Mouse (Mus musculus) large intestine, adult 2 months (tissue): ENCODE data around the gene Ccdc28b. TPM values are rescaled to one million over a fixed set of nuclear protein-coding genes. Genes with fewer than 3 reads are reported as not detected.

Source experiments
- DNase-seq: peaks from one replicate; pipeline ENCODE4 v3.0.0-alpha.2; 2012; ENCODE audit warnings: low read depth, low spot score
- WGBS: fragments of 180-500 bp; shearing (Covaris S2); methylation state at CpG from one replicate; pipeline ENCODE4 v1.1.7; 2018; 5-methylcytosine and 5-hydroxymethylcytosine counted together
- polyA plus RNA-seq: library from polyadenylated mRNA; depleted of rRNA; stranded (reverse); fragments of >200 nt; gene quantifications from 2 replicates; pipeline ENCODE4 v1.2.3, GENCODE M21; 2012; rRNA removed

Ccdc28b gene
- polyA plus RNA-seq = 9.4 and 12.3 TPM in 2 replicates

- WGBS = under 1% methylated on average over 10 of the region's 10 CpGs
- no peak for DNase-seq
These were observed at the start of gene Ccdc28b for GRCm38 (mm10) chr4:129623681-129624091. Ccdc28b (minus strand) TSS chr4:129623947.

GRCm38 (mm10) chr4:129672878-129673449, 49.2 kb upstream of the Ccdc28b start:
- 3% methylated on average over 10 of the region's 10 CpGs for WGBS

GRCm38 (mm10) chr4:129672083-129672877, 48.5 kb upstream of the Ccdc28b start, which contains the start of gene Kpna6:
Kpna6 (minus strand) TSS chr4:129672767.
- no peak for DNase-seq
- under 1% methylated on average over 65 of the region's 65 CpGs for WGBS

More at GRCm38 (mm10) chr4:129672878-129673449, 49.2 kb upstream of the Ccdc28b start:
- peak; percentile 70 for DNase-seq

- 3% methylated on average over 12 of the region's 12 CpGs for WGBS
- peak; percentile 37 for DNase-seq
These were observed 47.8 kb upstream of the Ccdc28b start for GRCm38 (mm10) chr4:129671491-129672082.

GRCm38 (mm10) chr4:129662255-129662813, 38.6 kb upstream of the Ccdc28b start:
- WGBS = 48% methylated on average over 3 of the region's 3 CpGs
- DNase-seq = no peak

- DNase-seq = no peak
- WGBS = 42% methylated on average over 3 of the region's 3 CpGs
These were observed 37.8 kb upstream of the Ccdc28b start for GRCm38 (mm10) chr4:129661584-129661983.

- DNase-seq = no peak
- WGBS = 90% methylated on average over 14 of the region's 14 CpGs
These were observed 31.0 kb upstream of the Ccdc28b start for GRCm38 (mm10) chr4:129654770-129655169.

GRCm38 (mm10) chr4:129650359-129650758, 26.6 kb upstream of the Ccdc28b start:
- DNase-seq = no peak
- WGBS = 92% methylated on average over 8 of the region's 8 CpGs

GRCm38 (mm10) chr4:129648656-129649055, 24.9 kb upstream of the Ccdc28b start:
- 78% methylated on average over 1 of the region's 1 CpGs for WGBS
- DNase-seq = no peak

- WGBS = 89% methylated on average over 6 of the region's 6 CpGs
- DNase-seq = no peak
These were observed 21.5 kb upstream of the Ccdc28b start for GRCm38 (mm10) chr4:129645204-129645603.

- WGBS = 12% methylated on average over 5 of the region's 5 CpGs
- no peak for DNase-seq
These were observed 18.0 kb upstream of the Ccdc28b start for GRCm38 (mm10) chr4:129641756-129642155.

- under 1% methylated on average over 60 of the region's 60 CpGs for WGBS
These were observed 17.1 kb upstream of the Ccdc28b start, which contains the start of gene Txlna for GRCm38 (mm10) chr4:129640638-129641467. Txlna (minus strand) TSS chr4:129641065.

GRCm38 (mm10) chr4:129640101-129640637, 16.4 kb upstream of the Ccdc28b start:
- DNase-seq = no peak
- 0% methylated on average over 17 of the region's 17 CpGs for WGBS

More at GRCm38 (mm10) chr4:129640638-129641467, 17.1 kb upstream of the Ccdc28b start, which contains the start of gene Txlna:
- no peak for DNase-seq

GRCm38 (mm10) chr4:129639221-129639620, 15.5 kb upstream of the Ccdc28b start:
- DNase-seq = no peak
- WGBS = 82% methylated on average over 15 of the region's 15 CpGs

GRCm38 (mm10) chr4:129633852-129634251, 10.1 kb upstream of the Ccdc28b start:
- no peak for DNase-seq
- 76% methylated on average over 6 of the region's 6 CpGs for WGBS

GRCm38 (mm10) chr4:129631867-129632266, 8.1 kb upstream of the Ccdc28b start:
- 89% methylated on average over 12 of the region's 12 CpGs for WGBS
- no peak for DNase-seq

GRCm38 (mm10) chr4:129630944-129631343, 7.2 kb upstream of the Ccdc28b start:
- no peak for DNase-seq

GRCm38 (mm10) chr4:129626035-129626434, 2.3 kb upstream of the Ccdc28b start:
- 82% methylated on average over 6 of the region's 6 CpGs for WGBS
- DNase-seq = no peak

More at GRCm38 (mm10) chr4:129630944-129631343, 7.2 kb upstream of the Ccdc28b start:
- WGBS = 49% methylated on average over 4 of the region's 4 CpGs

GRCm38 (mm10) chr4:129625496-129625895, 1.7 kb upstream of the Ccdc28b start:
- WGBS = 61% methylated on average over 4 of the region's 4 CpGs
- DNase-seq = no peak
